Mouse (Mus musculus) NIH3T3 (cell line): Measurements from ENCODE around the gene Efemp2.
A peak's percentile ranks its signal among the peaks of the same experiment; 100 is the strongest.
"Not testable (repeated sequence)": the region's sequence is repeated elsewhere in the genome, so short reads cannot be mapped to it uniquely, and the experiment has no call there.

Experiments used
- DNase-seq: peaks from one replicate; pipeline ENCODE4 v3.0.0-alpha.2; 2012; ENCODE audit warnings: low read depth

Efemp2 gene

GRCm38 (mm10) chr19:5477004-5477667 is 3.4 kb downstream of the Efemp2 start:
- peak; percentile 48 for DNase-seq

GRCm38 (mm10) chr19:5477668-5478300 is 4.0 kb downstream of the Efemp2 start:
- DNase-seq: no peak

- DNase-seq: no peak
These were observed 6.3 kb downstream of the Efemp2 start for GRCm38 (mm10) chr19:5480016-5480415.

- no peak for DNase-seq
These were observed 7.6 kb downstream of the Efemp2 start for GRCm38 (mm10) chr19:5481398-5481797.

DNA sequence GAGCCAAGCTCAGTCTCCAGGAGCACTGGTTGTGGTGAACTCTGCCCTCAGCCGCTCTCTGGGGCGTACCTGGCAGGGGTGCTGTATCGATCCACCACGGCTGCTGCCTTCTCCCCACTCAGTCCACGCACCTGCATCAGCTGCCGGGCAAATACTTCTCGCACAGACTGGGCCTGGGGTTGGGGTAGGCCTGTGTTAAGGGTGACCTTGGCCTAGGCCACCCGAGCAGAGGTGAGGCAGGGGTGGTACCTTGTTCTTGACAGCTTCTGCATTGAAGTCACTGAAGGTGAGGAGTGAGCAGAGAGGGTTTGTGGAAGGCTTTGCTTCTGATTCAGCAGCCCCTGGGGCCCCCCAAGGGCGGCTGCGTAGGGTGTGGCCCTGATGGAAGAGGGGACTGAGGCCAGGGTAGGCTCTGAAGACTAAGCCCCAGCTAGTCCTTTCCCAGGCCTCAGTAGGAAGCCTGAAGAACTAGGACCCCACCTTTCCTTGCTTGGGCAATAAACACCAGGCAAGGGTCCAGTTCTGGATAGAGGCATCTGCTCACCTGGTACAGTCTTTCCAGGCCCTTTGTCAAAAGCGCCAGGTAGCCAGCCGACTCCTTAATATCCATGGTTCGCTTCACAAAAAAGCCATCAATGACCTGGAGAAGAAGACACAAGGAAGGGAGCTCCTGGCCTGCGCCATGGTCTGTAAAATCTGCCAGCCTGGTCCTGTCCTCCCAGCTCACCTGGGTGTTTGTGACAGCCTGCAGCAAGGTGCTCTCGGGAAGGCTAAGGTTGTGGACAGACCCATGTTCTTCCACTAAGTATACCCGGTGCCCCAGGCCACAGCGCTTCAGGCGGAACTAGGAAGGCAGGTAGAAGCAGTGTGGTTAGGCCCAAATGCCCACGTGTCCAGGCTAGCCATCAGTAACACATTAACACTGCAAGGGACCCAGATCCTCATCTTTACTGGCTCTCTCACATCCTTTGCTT is 9.9 kb downstream of the Efemp2 start:
- no peak for DNase-seq

GRCm38 (mm10) chr19:5484496-5484895 is 10.7 kb downstream of the Efemp2 start:
- DNase-seq: no peak

DNA sequence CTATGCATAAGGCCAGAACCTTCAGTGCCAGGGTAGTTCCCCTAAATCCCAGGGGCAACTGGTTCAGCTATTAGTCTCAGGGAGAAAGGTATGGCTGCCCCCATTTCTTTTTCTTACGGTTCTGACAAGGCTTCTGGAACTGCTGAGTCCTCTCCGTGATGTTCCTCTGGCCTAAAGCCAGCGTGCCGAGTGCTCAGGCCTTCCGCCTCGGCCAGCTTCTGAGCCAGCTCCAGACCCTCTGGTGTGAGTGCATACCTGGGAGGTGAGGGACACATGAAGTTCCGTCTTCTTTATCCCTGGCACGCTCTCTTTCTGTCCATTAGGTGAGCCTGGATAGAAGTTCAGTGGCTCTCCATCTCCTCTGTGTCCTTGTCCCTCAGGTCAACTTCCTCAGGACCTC is 11.6 kb downstream of the Efemp2 start:
- DNase-seq: no peak

- no peak for DNase-seq
These were observed 12.1 kb downstream of the Efemp2 start for GRCm38 (mm10) chr19:5485821-5486220.

- no peak for DNase-seq
These were observed 12.5 kb downstream of the Efemp2 start for GRCm38 (mm10) chr19:5486286-5486685.

DNA sequence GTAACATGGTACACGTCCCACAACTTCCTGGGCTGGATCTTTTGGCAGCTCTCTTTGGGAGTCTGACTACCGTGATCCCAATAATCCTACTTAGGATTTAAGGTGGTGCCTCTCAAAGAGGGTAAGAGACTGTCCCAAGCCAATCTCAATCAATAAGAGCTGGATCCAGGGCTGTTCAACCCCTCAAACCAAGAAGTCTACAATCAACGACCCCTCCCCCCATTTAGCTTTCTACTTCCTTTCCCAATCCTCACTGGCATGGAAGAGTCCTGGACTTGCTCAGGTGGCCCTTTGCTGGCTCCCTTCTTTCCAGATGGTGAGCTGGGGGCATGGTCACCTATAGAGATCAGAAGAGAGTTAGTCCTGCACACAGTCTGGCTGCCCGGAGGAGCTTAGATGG is 13.0 kb downstream of the Efemp2 start:
- no peak for DNase-seq

DNA sequence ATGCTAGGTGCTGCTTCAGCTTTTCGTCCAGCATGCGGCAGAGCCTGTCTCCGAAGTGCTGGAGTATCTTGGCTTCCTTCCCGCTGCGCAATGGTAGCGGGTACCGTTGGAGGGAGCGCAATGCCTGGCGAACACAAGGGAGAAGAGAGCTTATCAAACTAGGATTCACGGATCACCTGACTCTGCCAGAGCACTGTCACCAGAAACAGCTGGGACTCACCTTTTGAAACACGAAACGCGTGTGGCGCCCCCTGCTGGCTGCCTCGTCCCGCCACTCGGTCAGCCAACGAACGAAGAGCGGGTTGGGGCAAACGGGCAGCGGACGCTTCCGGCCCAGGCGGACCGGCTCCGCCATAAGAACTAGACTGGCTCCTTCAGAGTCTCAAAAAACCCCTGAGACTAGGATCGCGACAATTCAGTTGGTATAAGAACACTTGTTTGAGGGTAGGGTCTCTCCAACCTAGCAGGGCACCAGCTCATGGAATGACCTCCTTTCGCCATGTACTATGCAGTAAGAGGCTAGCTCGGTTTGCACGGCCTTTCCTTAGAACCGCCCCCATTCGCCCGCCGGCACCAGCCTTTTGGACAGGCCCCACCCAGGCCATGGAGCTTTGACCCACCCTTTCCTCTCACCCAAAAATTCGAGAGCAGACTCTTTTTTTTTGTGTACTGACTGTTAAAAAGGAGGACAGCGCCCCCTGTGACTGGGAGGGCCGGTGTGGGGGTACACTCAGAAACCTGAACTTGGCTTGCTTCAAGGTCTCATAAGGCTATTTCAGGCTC is 14.2 kb downstream of the Efemp2 start, which contains the start of gene Mus81:
TSS of gene Mus81 (minus strand) at position 635 of the 783 bp plus-strand sequence.
- DNase-seq: peak; percentile 99

- peak; percentile 100 for DNase-seq
These were observed 15.3 kb downstream of the Efemp2 start for GRCm38 (mm10) chr19:5488878-5489571.

DNA sequence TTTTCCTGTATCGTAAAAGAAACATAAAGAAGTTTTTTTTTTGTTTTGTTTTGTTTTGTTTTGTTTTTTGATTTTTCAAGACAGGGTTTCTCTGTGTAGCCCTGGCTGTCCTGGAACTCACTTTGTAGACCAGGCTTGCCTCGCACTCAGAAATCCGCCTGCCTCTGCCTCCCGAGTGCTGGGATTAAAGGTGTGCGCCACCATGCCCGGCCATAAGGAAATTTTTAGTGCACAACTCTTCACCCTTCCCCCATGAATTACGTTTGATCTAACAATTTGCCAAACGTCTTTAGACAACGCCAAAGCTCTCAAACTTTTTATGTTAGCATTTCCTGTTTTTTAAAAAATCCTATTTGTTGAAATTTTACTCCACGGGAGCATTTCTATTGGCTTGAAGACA is 16.0 kb downstream of the Efemp2 start:
- not testable (repeated sequence) for DNase-seq

GRCm38 (mm10) chr19:5490313-5490897 is 16.7 kb downstream of the Efemp2 start, which contains the start of gene Cfl1:
Gene Cfl1, plus strand, starts transcription at chr19:5490455.
- DNase-seq: peak; percentile 99

DNA sequence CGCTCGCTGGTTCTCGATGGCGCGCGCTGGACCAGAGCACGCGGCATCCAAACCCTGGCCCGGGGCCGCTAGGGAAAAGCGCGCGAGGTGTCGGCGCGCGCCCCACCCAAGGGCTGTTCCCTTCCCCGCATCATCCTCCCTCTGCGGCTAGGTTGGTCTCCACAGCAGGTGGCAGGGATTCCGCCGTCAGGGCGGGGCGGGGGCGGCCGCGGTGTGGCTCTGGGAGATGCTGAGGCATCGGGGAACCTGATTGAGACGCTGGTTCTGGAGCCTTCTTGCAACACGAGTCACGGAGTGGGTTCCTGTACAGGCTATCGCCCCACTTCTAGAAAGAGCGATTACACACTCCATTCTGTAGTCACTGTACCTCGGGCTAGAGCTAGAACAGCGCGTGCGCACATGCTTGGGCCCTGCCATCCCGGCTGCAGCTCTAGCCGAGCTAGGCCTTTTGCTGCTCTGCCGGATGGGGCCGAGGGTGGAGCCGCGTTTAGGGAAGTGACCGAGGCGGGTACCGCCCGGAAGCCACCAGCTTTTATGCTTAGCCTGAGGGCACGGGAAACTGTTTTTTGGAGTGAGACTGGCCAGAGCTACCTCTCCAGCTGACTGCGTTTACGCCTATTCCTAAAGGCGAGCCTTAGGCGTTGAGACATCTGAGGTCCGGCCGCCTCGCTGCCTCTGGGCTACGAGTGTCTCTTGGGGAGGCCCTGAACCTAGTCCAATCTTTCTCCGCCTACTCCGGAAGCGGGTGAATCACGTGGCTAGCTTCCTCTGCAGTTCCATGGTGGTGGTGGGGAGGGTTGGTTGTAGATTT is 17.3 kb downstream of the Efemp2 start:
- DNase-seq: peak; percentile 94

DNA sequence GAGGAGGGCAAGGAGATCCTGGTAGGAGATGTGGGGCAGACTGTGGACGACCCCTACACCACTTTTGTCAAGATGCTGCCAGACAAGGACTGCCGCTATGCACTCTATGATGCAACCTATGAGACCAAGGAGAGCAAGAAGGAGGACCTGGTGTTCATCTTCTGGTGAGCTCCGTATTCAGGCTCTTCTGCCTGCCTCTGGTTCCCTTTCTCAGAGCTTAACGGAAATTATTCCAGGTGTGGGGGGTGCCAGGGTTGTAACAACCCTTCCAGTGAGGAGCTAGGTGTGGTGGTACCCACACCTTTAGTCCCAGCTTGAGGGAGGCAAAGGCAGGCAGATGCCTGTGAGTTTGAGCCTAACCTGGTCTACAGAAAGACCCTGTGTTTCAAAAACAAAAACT is 18.9 kb downstream of the Efemp2 start:
- DNase-seq: no peak

DNA sequence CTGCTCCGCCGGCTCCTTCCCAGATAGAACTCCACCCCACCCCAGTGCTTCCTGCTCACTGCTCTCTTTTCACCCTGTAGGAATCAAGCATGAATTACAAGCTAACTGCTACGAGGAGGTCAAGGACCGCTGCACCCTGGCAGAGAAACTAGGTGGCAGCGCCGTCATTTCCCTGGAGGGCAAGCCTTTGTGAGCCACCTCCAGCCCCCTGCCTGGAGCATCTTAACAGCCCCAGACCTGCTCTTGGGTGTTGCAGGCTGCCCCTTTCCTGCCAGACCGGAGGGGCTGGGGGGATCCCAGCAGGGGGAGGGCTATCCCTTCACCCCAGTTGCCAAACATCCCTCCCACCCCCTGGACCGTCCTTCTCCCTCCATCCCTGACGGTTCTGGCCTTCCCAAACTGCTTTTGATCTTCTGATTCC is 19.6 kb downstream of the Efemp2 start:
- DNase-seq: not testable (repeated sequence)

DNA sequence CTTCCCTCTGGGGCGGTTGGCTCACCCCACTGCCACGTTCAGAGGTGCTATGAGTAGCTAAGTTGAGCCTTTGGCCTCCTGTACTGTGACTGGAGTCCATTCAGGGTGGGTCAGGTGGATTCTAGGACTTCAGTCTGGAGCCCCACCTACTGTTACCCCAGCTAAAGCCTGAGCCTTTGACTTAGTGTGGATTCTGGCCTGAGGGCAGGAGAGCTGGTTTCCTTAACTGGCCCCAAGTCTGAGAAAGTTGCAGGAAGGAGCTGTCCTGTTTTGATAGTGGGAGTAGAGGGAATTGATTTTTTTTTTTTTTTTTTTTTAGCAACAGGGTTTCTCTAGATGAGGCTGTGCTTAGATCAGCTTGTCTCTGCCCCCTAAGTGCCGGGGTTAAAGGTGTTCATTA is 20.6 kb downstream of the Efemp2 start:
- no peak for DNase-seq

- no peak for DNase-seq
These were observed 21.7 kb downstream of the Efemp2 start for GRCm38 (mm10) chr19:5495353-5496051.
